Mouse (Mus musculus) heart, postnatal 14 days (tissue): ENCODE results near the gene Slc31a1. TPM values are rescaled to one million over a fixed set of nuclear protein-coding genes. Genes with fewer than 3 reads are reported as not detected.

Experiments
- DNase-seq, 2 experiments: peaks; one replicate each; pipeline ENCODE4 v3.0.0; 2021 to 2022
- intact Hi-C: fragments of 180-260 bp; cut with DNase I; formaldehyde crosslinking; loops from one replicate; pipeline ENCODE4 v1.15.1; 2025
- total RNA-seq, 2 experiments: library from RNA; stranded (reverse); gene quantifications; 2 replicates each; pipeline ENCODE4 v1.2.3; 2021

Gene Slc31a1
- total RNA-seq, 2 experiments from 2014 or later: 25.9 to 28.5 TPM

- DNase-seq: no peak
- intact Hi-C loops: loop anchor here (2.0 kb wide), 1 partner anchor 45 kb away; no protein-coding TSS in a partner anchor
Observed at GRCm38 (mm10) chr4:62361571-62361970, 1.0 kb downstream of the Slc31a1 start.

- DNase-seq: no peak
- intact Hi-C loops: loop anchor here (2.0 kb wide), 1 partner anchor 45 kb away; no protein-coding TSS in a partner anchor
Observed at GRCm38 (mm10) chr4:62361997-62362396, 1.5 kb downstream of the Slc31a1 start.

GRCm38 (mm10) chr4:62362437-62362836 lies 1.9 kb downstream of the Slc31a1 start:
- intact Hi-C loops: no loop called here
- DNase-seq: no peak

- no peak for DNase-seq
- intact Hi-C loops: no loop called here
Observed at GRCm38 (mm10) chr4:62364299-62364698, 3.8 kb downstream of the Slc31a1 start.

- no peak for DNase-seq
- intact Hi-C loops: no loop called here
Observed at GRCm38 (mm10) chr4:62366291-62366690, 5.8 kb downstream of the Slc31a1 start.

GRCm38 (mm10) chr4:62367586-62367985 lies 7.1 kb downstream of the Slc31a1 start:
- intact Hi-C loops: no loop called here
- no peak for DNase-seq

- intact Hi-C loops: loop anchor here (2.0 kb wide), 1 partner anchor 16 kb away; no protein-coding TSS in a partner anchor
- no peak for DNase-seq
Observed at GRCm38 (mm10) chr4:62369091-62369490, 8.6 kb downstream of the Slc31a1 start.

GRCm38 (mm10) chr4:62372410-62372809 lies 11.9 kb downstream of the Slc31a1 start:
- intact Hi-C loops: no loop called here

GRCm38 (mm10) chr4:62372818-62373520 lies 12.4 kb downstream of the Slc31a1 start:
- DNase-seq: no peak
- intact Hi-C loops: no loop called here

More at GRCm38 (mm10) chr4:62372410-62372809, 11.9 kb downstream of the Slc31a1 start:
- DNase-seq: no peak

GRCm38 (mm10) chr4:62373668-62374067 lies 13.1 kb downstream of the Slc31a1 start:
- no peak for DNase-seq
- intact Hi-C loops: no loop called here

- intact Hi-C loops: no loop called here
- no peak for DNase-seq
Observed at GRCm38 (mm10) chr4:62374342-62374741, 13.8 kb downstream of the Slc31a1 start.

GRCm38 (mm10) chr4:62376123-62376522 lies 15.6 kb downstream of the Slc31a1 start:
- DNase-seq: no peak
- intact Hi-C loops: no loop called here

GRCm38 (mm10) chr4:62379724-62380381 lies 19.3 kb downstream of the Slc31a1 start:
- DNase-seq: no peak
- intact Hi-C loops: no loop called here

GRCm38 (mm10) chr4:62383207-62383606 lies 22.7 kb downstream of the Slc31a1 start:
- intact Hi-C loops: no loop called here
- no peak for DNase-seq

- intact Hi-C loops: loop anchor here (2.0 kb wide), 1 partner anchor 15 kb away; no protein-coding TSS in a partner anchor
- no peak for DNase-seq
Observed at GRCm38 (mm10) chr4:62383752-62384151, 23.2 kb downstream of the Slc31a1 start.

- intact Hi-C loops: loop anchor here (2.0 kb wide), 1 partner anchor 15 kb away; no protein-coding TSS in a partner anchor
- DNase-seq: no peak
Observed at GRCm38 (mm10) chr4:62384159-62384558, 23.6 kb downstream of the Slc31a1 start.

GRCm38 (mm10) chr4:62385439-62385838 lies 24.9 kb downstream of the Slc31a1 start:
- DNase-seq: no peak
- intact Hi-C loops: loop anchor here (2.0 kb wide), 1 partner anchor 17 kb away; no protein-coding TSS in a partner anchor

GRCm38 (mm10) chr4:62389592-62390512 lies 29.3 kb downstream of the Slc31a1 start:
- no peak for DNase-seq
- intact Hi-C loops: no loop called here

GRCm38 (mm10) chr4:62391892-62392291 lies 31.4 kb downstream of the Slc31a1 start:
- intact Hi-C loops: no loop called here
- DNase-seq: no peak

GRCm38 (mm10) chr4:62393459-62393858 lies 32.9 kb downstream of the Slc31a1 start:
- intact Hi-C loops: no loop called here
- no peak for DNase-seq

- no peak for DNase-seq
- intact Hi-C loops: no loop called here
Observed at GRCm38 (mm10) chr4:62395806-62396205, 35.3 kb downstream of the Slc31a1 start.
